Mouse (Mus musculus): ENCODE data around the gene Prrt4. TPM values are rescaled to one million over a fixed set of nuclear protein-coding genes. Genes with fewer than 3 reads are reported as not detected.

The Prrt4 gene
- polyA plus RNA-seq, 1 experiment from 2014 or later: 4.8 TPM

DNA sequence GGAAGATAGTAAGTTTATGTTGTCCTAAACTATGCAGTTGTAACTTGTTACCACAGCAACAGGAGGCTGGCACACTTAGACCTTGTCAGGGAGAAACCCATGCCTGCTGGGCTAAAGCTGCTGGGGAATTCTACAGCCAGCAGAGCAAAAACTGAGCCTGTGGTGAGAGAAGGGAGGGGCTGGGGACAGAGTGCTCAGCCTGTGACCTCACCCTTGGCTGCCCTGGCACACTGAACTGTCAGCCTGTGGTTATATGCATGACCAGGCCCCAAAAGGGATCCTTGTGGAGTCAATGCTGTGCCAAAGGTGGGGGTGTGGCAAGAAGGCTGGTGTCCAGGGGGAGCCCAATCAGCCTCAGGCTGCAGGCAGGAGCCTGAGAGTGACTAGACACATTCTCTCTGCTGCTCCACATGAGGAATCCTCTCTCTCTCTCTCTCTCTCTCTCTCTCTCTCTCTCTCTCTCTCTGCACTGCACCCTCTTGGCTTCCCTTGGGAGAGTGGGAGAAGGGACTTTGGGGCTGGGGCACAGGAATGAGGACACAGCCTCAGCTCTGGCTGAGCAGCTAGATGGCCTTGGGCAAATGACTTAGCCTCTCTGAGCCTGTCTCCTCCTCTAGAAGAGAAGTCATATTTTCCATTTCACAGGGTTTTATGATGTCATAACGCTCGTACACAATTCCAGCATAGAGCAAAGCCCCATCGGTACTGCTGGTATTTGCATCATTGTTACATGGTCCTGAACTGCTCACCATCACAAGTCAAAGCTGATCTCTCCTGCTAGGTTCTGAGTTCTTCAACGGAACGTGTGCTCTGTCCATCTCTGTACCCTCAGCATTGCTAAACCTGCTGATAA lies 16.7 kb upstream of the Prrt4 start:
- Histone ChIP-seq H3K9me3 (no peaks in the 10 kb centered on the region), H3K27me3 (peaks cover 5% of the 10 kb centered on the region; the same call in 1 of the 2 replicates), H3K27ac (replicated peaks) (no peak overlapping the region), H3K4me1 (replicated peaks) (peaks cover 19% of the 10 kb centered on the region), H3K36me3 (peaks cover 8% of the 10 kb centered on the region), H3K4me2 (no peak overlapping the region), H3K9ac (0 out of 2 replicates have a peak overlapping the region, but pooled peaks have one; percentile 17), H3K4me3 (no peak overlapping the region)
- WGBS: 80% methylated on average over 5 of the region's 5 CpGs
- no peak for ATAC-seq (ENCODE audit: low read depth)

DNA sequence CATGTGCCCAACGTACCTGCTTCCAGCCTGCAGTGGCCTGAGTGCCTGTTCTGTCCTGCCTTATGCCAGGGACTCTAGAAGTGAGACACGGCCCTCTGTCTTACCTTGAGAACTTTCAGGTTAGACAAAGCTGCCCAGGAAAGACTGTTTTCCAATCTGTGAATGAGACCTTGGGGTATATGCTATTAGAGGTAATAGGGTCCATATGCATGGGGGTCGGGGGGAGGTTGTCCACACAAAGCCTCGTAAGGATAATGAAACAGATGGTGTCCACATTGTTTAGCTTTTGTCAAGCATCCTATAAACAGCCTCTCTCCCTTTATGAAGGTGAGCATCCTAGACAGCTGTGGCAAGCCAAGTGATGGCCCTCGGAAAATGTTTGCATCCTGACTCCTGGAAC lies 15.8 kb upstream of the Prrt4 start:
- no peaks in the 10 kb centered on the region for H3K36me3 ChIP-seq
- H3K4me3 ChIP-seq: no peak overlapping the region
- H3K9ac ChIP-seq: no peak overlapping the region
- peaks cover 4% of the 10 kb centered on the region; the same call in 1 of the 2 replicates for H3K27me3 ChIP-seq
- no peaks in the 10 kb centered on the region for H3K9me3 ChIP-seq
- WGBS: 72% methylated on average over 5 of the region's 5 CpGs
- no peak overlapping the region for H3K27ac ChIP-seq (replicated peaks)
- no peak overlapping the region for H3K4me2 ChIP-seq
- peaks cover 19% of the 10 kb centered on the region for H3K4me1 ChIP-seq (replicated peaks)
- ATAC-seq (ENCODE audit: low read depth): no peak

DNA sequence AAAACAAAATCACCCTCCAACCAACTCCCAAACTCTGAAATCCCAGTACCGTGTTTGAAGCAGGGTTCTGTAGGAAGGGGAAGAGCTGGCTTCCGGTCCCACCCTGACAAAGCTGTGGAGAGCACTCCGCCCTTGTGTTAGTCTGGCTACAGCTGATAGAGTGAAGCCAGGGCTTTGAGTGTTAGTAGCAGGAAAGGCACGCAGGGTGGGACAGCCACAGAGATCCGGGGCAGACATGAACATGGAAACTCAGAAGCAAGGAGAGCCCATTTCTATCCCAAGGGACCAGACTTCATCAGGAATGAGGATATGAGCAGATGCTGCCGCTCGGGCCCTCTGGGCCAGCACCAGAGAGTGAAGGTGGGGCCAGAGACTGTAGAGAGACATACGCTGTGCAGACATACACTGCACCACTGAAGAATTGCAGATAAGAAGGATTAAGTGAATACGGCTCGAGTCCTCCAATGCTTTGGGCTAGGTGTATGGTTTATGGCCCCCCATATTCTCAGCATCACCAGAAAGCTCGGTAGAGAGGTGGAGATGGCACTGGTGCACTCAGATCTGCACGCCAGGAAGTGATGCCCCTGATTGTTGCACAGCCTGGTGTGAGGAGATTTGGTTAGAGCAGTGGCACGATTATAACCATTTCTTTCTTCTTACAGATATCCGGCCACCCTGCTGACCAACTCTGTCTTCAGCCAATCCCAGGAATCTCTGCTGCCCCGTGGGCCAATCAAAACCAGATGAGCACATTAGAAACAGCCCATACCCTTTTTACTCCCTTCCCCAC lies 14.8 kb upstream of the Prrt4 start:
- WGBS: 72% methylated on average over 15 of the region's 15 CpGs
- no peak overlapping the region for H3K9ac ChIP-seq

DNA sequence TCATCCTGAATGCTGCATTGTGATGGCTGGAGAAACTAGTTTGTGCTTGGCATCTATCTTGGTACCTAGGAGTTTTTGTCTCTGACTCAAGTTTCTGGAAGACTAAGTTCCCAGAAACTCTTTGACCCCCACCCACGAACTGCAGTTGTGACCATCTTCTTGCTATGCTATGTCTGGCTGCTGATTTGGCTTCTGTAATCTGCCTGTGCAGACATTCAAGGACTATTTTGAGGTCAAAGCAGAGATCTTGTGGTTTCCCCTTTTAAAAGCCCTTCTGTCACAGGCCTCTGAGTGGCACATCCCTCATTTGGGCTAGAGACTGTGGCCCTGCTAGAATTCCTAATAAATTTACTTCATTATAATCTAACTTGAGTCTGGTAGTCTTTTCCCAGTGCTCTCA lies 8.6 kb upstream of the Prrt4 start:
- no peak for ATAC-seq (ENCODE audit: low read depth)
- Histone ChIP-seq H3K4me2 (no peak overlapping the region), H3K4me3 (no peak overlapping the region), H3K36me3 (no peaks in the 10 kb centered on the region), H3K9ac (no peak overlapping the region), H3K27ac (replicated peaks) (no peak overlapping the region), H3K4me1 (replicated peaks) (no peaks in the 10 kb centered on the region), H3K27me3 (peaks cover 3% of the 10 kb centered on the region; the same call in 1 of the 2 replicates), H3K9me3 (no peaks in the 10 kb centered on the region)
- WGBS: 74% methylated on average over 1 of the region's 1 CpGs

More for the DNA sequence above, 14.8 kb upstream of the Prrt4 start:
- Histone ChIP-seq H3K4me2 (no peak overlapping the region), H3K9me3 (no peaks in the 10 kb centered on the region), H3K27ac (replicated peaks) (no peak overlapping the region), H3K4me3 (no peak overlapping the region), H3K4me1 (replicated peaks) (peaks cover 18% of the 10 kb centered on the region), H3K36me3 (no peaks in the 10 kb centered on the region), H3K27me3 (no peaks in the 10 kb centered on the region)
- no peak for ATAC-seq (ENCODE audit: low read depth)

DNA sequence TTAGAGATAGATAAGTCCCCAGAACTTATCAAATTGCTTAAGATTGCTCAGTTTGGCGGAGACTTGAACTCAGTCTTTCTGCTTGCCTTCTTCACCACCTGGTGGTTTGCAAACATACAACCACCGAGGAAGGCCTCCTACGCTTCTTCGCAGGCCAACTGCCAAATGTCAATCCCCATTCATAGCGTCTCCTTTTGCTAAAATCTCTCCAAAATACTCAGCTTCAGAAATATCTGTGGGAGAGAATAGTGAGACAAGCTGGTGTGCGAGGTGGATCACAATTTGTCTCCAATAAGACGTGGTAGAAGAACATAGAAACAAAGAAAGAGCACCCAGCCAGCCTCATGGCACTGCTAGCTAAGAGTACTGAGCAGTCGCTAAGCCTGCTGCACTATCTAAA lies 459 bp upstream of the Prrt4 start:
- H3K4me3 ChIP-seq: peak overlapping the region; percentile 59

DNA sequence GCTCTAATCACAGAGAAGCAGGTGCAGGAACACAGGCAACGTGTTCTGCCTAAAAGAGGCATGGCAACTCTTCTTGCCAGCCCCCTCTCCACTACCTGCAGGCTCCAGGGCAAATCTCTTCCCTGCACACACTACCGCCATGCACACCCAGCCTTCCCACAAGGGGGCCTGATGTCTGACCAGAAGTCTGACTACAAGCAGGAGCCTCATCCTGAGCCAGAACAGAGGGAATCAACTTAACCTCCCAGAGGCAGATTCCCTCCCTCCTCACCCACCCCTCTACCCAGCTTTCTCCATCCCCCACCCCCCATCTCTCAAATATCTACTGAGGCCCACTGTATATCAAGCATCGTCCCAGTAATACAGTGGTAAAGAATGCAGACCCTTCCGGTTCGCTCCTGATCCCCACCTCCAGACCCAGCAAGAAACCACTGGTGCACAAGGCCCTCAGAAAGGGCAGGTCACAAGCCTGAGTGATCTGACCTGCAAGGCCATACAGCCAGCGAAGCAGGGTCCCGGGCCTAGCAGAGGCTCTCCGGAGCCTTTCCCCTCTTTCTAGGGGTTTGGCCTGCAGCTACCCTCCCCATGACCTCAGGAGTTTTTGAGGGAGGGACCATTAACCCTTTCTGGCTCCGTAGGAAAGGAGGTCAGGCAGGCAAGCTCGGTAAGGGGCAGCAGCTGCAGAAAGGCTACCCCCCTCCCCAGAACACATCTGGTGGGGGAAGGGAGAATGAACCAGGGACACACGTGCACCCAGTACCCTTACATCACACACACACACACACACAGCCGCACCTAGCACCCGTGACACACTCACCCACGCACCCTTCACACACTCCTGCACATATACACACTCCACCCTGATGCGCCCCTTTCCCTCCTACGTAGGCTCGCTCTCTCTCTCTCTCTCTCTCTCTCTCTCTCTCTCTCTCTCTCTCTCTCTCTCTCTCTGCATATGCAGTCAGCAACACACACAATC lies 1.2 kb downstream of the Prrt4 start:
- peak overlapping the region; percentile 59 for H3K4me3 ChIP-seq
- no peaks in the 10 kb centered on the region for H3K9me3 ChIP-seq
- peaks cover 19% of the 10 kb centered on the region for H3K4me1 ChIP-seq (replicated peaks)
- H3K27ac ChIP-seq (replicated peaks): peak overlapping the region; percentile 87
- peaks cover 61% of the 10 kb centered on the region for H3K27me3 ChIP-seq
- peak; percentile 81 for ATAC-seq (ENCODE audit: low read depth)
- H3K9ac ChIP-seq: peak overlapping the region; percentile 84
- peak overlapping the region; percentile 75 for H3K4me2 ChIP-seq
- no peaks in the 10 kb centered on the region for H3K36me3 ChIP-seq
- WGBS: 11% methylated on average over 17 of the region's 17 CpGs

More for the DNA sequence above, 459 bp upstream of the Prrt4 start:
- WGBS: 50% methylated on average over 8 of the region's 8 CpGs
- Histone ChIP-seq H3K27ac (replicated peaks) (peak overlapping the region; percentile 87; the same call in 1 of the 2 replicates), H3K36me3 (no peaks in the 10 kb centered on the region), H3K9ac (0 out of 2 replicates have a peak overlapping the region, but pooled peaks have one; percentile 84), H3K4me1 (replicated peaks) (peaks cover 19% of the 10 kb centered on the region), H3K4me2 (peak overlapping the region; percentile 75), H3K27me3 (peaks cover 46% of the 10 kb centered on the region), H3K9me3 (no peaks in the 10 kb centered on the region)
- ATAC-seq (ENCODE audit: low read depth): no peak

DNA sequence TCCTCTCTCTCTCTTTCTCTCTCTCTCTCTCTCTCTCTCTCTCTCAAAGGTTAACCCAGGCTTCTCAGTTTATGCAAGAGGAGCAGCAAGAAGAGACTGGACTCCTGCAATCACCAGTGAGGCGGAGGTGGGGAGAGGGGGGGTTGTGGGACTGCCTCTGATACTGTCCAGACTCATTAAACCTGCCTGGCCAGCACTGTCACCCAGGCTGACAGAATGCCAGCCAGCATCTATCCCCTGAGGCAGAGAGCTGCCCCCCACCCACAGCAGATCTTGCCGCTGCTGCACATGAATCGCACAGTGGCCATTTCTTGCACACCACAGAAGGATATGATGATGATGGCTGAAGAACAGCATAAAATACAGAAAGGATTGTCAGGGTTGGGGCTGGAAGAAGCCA lies 4.3 kb downstream of the Prrt4 start:
- Histone ChIP-seq H3K4me3 (no peak overlapping the region), H3K27me3 (peaks cover 71% of the 10 kb centered on the region), H3K9me3 (no peaks in the 10 kb centered on the region), H3K9ac (no peak overlapping the region), H3K4me2 (no peak overlapping the region), H3K4me1 (replicated peaks) (peaks cover 36% of the 10 kb centered on the region), H3K27ac (replicated peaks) (no peak overlapping the region), H3K36me3 (no peaks in the 10 kb centered on the region)
- ATAC-seq (ENCODE audit: low read depth): no peak
- 71% methylated on average over 3 of the region's 3 CpGs for WGBS

DNA sequence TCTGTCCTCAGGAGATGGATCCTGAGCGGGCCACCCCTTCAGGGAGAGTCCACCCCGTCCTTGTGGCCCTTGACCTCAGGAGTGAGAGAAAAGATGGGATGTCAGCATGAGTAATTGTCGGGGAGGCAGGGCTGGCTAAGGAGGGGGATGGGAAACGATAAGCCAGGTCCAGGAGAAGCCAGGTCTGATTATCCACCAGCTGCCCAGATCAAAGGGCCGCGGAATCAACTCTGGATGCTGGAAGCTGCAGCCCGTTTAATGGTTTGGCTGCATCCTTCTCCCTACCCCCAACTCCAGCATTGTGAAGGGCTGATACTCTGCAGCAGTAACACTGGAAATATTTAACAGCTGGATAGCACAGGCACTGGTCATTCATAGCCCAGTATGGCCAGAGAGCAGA lies 5.0 kb downstream of the Prrt4 start:
- Histone ChIP-seq H3K9me3 (no peaks in the 10 kb centered on the region), H3K36me3 (no peaks in the 10 kb centered on the region), H3K27ac (replicated peaks) (no peak overlapping the region), H3K9ac (no peak overlapping the region), H3K4me3 (no peak overlapping the region), H3K4me1 (replicated peaks) (peaks cover 39% of the 10 kb centered on the region), H3K4me2 (no peak overlapping the region), H3K27me3 (peaks cover 78% of the 10 kb centered on the region)
- no peak for ATAC-seq (ENCODE audit: low read depth)
- 14% methylated on average over 7 of the region's 7 CpGs for WGBS

DNA sequence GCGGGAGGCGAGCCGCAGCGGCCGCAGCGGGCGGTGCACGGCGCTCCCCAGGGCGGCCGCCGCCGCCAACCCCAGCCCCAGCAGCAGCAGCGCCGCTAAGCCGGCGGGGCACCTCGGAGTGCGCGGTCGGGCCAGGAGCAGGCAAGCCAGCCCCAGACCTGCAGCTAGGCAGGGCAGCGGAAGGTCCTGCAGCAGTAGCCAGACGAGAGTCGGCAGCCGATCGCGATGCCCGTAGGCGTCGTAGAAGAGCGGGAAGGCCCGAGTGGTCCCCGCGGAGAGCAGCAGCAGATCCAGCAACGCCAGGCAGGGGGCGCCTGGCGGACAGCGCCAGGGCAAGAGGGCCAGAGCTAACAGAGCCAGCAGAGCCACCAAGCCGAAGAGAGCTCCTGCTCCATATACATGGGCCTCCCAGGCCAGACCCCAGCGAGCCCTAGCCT lies 8.4 kb downstream of the Prrt4 start:
- Histone ChIP-seq H3K27me3 (peaks cover 86% of the 10 kb centered on the region), H3K9ac (peak overlapping the region; percentile 73)
- WGBS: 0% methylated on average over 38 of the region's 40 CpGs

DNA sequence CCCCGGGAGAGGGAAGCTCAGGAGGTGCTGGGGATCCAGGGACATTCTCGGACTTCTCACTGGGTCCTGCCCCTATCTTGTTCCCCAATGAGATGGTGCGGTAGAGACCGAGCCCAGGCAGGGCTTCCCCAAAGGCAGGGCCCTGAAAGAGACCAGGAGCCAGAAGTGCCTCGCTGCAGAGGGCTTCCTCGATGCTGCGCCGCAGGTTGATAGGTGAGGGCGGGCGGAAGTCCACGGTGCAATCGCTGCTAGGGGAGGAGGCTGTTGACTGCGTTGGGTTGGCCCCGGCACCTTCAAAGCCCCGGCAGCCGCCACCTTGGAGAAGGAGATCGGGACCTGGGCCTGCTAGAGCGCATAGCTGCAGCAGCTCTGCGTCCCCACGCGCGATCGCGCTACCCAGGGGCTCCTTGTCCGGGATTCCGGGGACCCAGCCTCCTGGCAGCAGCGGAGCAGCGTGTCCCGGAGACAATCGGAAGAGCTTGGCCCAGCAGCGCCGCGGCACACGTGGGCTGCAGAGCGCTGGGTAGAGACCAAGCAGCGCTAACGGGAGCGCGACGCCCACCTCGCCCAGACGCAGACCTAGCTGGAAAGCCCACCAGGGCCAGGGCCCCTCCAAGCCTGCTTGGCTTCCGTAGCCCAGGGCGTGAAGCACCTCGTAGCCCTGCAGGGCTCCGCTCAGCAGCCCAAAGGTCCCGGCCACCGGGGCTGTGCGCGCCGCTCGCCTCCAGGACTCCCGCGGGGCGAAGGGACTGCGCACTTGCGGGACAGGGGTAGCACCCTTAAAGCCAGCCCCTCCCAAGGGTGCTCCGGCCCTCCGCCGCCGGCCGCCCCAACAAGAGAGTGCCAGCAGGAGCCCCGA lies 9.1 kb downstream of the Prrt4 start:
- Histone ChIP-seq H3K4me1 (replicated peaks) (peaks cover 26% of the 10 kb centered on the region), H3K4me2 (peak overlapping the region; percentile 87), H3K27ac (replicated peaks) (no peak overlapping the region), H3K4me3 (peak overlapping the region; percentile 54), H3K9me3 (no peaks in the 10 kb centered on the region), H3K36me3 (no peaks in the 10 kb centered on the region), H3K27me3 (peaks cover 79% of the 10 kb centered on the region), H3K9ac (peak overlapping the region; percentile 73)
- under 1% methylated on average over 59 of the region's 63 CpGs for WGBS
- ATAC-seq (ENCODE audit: low read depth): peak; percentile 66

More for the DNA sequence above, 8.4 kb downstream of the Prrt4 start:
- H3K36me3 ChIP-seq: no peaks in the 10 kb centered on the region
- H3K27ac ChIP-seq (replicated peaks): no peak overlapping the region
- H3K4me3 ChIP-seq: peak overlapping the region; percentile 54
- H3K4me2 ChIP-seq: peak overlapping the region; percentile 87
- no peaks in the 10 kb centered on the region for H3K9me3 ChIP-seq
- ATAC-seq (ENCODE audit: low read depth): peak; percentile 64
- H3K4me1 ChIP-seq (replicated peaks): peaks cover 26% of the 10 kb centered on the region
